Mouse (Mus musculus) hindbrain, embryonic 10.5 days (tissue): Measurements from ENCODE around the gene Kcnk2. TPM values are rescaled to one million over a fixed set of nuclear protein-coding genes. Genes with fewer than 3 reads are reported as not detected.

Source experiments
- DNase-seq: peaks from one replicate; pipeline ENCODE4 v3.0.0-alpha.2; 2017; ENCODE audit warnings: low spot score
- H3K27ac ChIP-seq: fragments of 300-500 bp; sonication (generic); 2 replicates; pipeline ENCODE4 v1.5.1; 2016; ENCODE audit warnings: mild to moderate bottlenecking, moderate library complexity
- H3K27me3 ChIP-seq: fragments of 300-500 bp; sonication (generic); 2 replicates; pipeline ENCODE4 v1.6.1; 2016; ENCODE audit warnings: mild to moderate bottlenecking; ENCODE audit not compliant: poor library complexity, insufficient read depth, severe bottlenecking
- H3K36me3 ChIP-seq: fragments of 300-500 bp; sonication (generic); 2 replicates; pipeline ENCODE4 v1.6.1; 2016; ENCODE audit warnings: mild to moderate bottlenecking, moderate library complexity
- H3K4me1 ChIP-seq: fragments of 300-500 bp; sonication (generic); replicated peaks from 2 replicates; pipeline ENCODE4 v1.6.1; 2016; ENCODE audit warnings: mild to moderate bottlenecking
- H3K4me3 ChIP-seq: fragments of 300-500 bp; sonication (generic); 2 replicates; pipeline ENCODE4 v1.5.1; 2016; ENCODE audit warnings: mild to moderate bottlenecking, moderate library complexity
- H3K9me3 ChIP-seq: fragments of 300-500 bp; sonication (generic); 2 replicates; pipeline ENCODE4 v1.6.1; 2016; ENCODE audit warnings: mild to moderate bottlenecking, moderate library complexity
- WGBS: fragments of 180-500 bp; shearing (Covaris S2); methylation state at CpG from one replicate; pipeline ENCODE4 v1.1.7; 2016; 5-methylcytosine and 5-hydroxymethylcytosine counted together
- polyA plus RNA-seq: library from polyadenylated mRNA; unstranded; fragments of >200 nt; fragmentation: Nextera tagmentation; extraction: Ambion mirVana; gene quantifications from 2 replicates; pipeline ENCODE4 v1.2.1, GENCODE M21; 2016

Kcnk2 gene
- polyA plus RNA-seq, 1 experiment from 2014 or later: 3.2 TPM

DNA sequence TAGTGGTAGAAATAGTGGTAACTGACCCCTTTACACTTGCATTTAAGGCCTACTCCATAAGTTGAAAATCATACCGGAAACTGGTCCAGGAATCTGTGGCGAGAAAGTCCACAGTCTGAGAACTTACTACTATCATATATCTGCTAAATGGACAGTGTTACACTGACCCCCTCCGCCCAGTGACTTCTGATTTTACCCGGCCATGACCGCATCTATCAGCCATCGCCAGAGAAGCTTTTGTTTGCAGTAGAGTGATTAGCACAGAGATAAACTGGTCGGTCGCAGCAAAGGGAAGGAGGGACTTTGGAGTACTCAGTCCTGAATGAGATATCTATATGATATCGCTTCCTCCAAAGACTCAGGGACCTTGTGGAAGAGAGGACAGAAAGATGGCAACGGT is 15.2 kb downstream of the Kcnk2 start:
- no peak for DNase-seq
- 90% methylated on average over 10 of the region's 10 CpGs for WGBS

GRCm38 (mm10) chr1:189386141-189386540 is 15.9 kb downstream of the Kcnk2 start:
- H3K4me1 ChIP-seq: no peaks in the 10 kb centered on the region
- DNase-seq: no peak
- WGBS: 93% methylated on average over 2 of the region's 2 CpGs

More for the DNA sequence above, 15.2 kb downstream of the Kcnk2 start:
- H3K4me3 ChIP-seq: no peak overlapping the region
- no peaks in the 10 kb centered on the region for H3K36me3 ChIP-seq
- H3K9me3 ChIP-seq: no peaks in the 10 kb centered on the region
- no peaks in the 10 kb centered on the region for H3K27me3 ChIP-seq
- H3K4me1 ChIP-seq: no peaks in the 10 kb centered on the region
- no peak overlapping the region for H3K27ac ChIP-seq

DNA sequence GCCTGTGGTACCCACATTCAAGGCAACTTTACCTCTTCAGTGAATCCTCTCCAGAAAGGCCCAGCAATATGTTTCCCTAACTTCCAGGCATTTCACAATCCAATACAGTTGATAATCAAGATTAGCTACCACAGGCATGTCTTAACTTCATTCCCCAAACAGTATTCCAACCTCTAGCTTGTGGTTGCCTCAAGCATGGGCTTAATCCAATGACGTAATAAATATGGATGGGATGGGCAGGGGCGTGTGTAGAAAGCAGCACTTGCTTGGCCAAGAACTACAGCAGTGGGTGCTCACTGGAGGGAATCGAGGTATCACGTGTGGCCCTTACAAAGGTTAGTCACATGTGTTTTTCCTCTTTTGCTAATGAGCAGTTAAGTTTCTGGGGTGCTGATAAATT is 34.4 kb downstream of the Kcnk2 start:
- Histone ChIP-seq H3K27ac (no peak overlapping the region), H3K4me3 (no peak overlapping the region), H3K9me3 (no peaks in the 10 kb centered on the region), H3K27me3 (peaks cover 3% of the 10 kb centered on the region; the same call in 1 of the 2 replicates), H3K4me1 (peaks cover 3% of the 10 kb centered on the region; the same call in 1 of the 2 replicates), H3K36me3 (no peaks in the 10 kb centered on the region)
- 89% methylated on average over 4 of the region's 4 CpGs for WGBS
- no peak for DNase-seq

More at GRCm38 (mm10) chr1:189386141-189386540, 15.9 kb downstream of the Kcnk2 start:
- H3K4me3 ChIP-seq: no peak overlapping the region
- H3K27ac ChIP-seq: no peak overlapping the region
- H3K9me3 ChIP-seq: no peaks in the 10 kb centered on the region
- no peaks in the 10 kb centered on the region for H3K36me3 ChIP-seq
- H3K27me3 ChIP-seq: no peaks in the 10 kb centered on the region

DNA sequence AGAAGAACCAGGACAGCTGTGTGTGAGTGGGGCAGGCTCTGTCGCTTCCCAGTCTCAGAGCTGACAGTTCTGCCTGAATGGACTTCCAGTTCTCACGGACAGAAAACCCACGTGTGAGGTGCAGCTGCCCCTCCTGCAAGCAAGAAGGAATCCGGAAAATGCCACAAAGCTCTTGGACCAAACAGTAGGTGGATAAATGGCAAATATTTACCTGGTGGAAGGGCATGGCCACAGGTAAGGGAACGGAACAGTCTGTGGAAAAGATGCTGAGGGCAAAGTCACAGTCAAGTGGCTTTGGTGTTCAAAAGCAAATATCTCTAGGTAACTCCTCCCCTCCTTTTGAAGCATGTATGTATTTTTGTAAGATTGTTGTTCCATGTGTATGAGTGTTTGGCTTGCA is 37.9 kb downstream of the Kcnk2 start:
- Histone ChIP-seq H3K9me3 (no peaks in the 10 kb centered on the region), H3K4me3 (no peak overlapping the region), H3K27me3 (peaks cover 3% of the 10 kb centered on the region; the same call in 1 of the 2 replicates), H3K4me1 (no peaks in the 10 kb centered on the region; the same call in 1 of the 2 replicates), H3K27ac (no peak overlapping the region), H3K36me3 (no peaks in the 10 kb centered on the region)
- 70% methylated on average over 5 of the region's 5 CpGs for WGBS
- DNase-seq: no peak

GRCm38 (mm10) chr1:189362579-189362978 is 39.5 kb downstream of the Kcnk2 start:
- no peaks in the 10 kb centered on the region; the same call in 1 of the 2 replicates for H3K4me1 ChIP-seq
- H3K27me3 ChIP-seq: peaks cover 3% of the 10 kb centered on the region; the same call in 1 of the 2 replicates
- H3K36me3 ChIP-seq: no peaks in the 10 kb centered on the region
- DNase-seq: no peak
- H3K27ac ChIP-seq: no peak overlapping the region
- no peaks in the 10 kb centered on the region for H3K9me3 ChIP-seq
- 86% methylated on average over 6 of the region's 6 CpGs for WGBS
- H3K4me3 ChIP-seq: no peak overlapping the region

DNA sequence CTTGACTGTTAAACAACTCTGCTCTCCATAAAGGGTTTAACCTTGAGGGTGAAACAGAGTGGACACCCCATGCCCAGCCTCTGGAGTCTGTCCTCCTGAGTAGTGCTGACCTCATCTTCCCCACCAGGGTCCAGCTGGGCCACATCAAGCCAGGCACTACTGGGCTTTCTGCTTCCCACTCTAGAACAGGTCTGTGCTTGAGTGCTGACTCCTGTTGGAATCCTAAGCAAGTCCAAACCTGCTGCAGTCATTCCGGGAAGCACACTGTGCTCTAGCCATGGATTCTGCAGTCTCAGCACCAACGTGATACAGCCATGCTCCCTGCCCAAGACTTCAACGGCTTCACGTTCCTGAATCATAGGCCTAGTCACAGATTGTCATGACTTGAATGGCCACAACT is 42.4 kb downstream of the Kcnk2 start:
- no peak overlapping the region for H3K27ac ChIP-seq
- no peaks in the 10 kb centered on the region for H3K36me3 ChIP-seq
- H3K9me3 ChIP-seq: no peaks in the 10 kb centered on the region
- no peak overlapping the region for H3K4me3 ChIP-seq
- H3K27me3 ChIP-seq: peaks cover 3% of the 10 kb centered on the region; the same call in 1 of the 2 replicates
- WGBS: 84% methylated on average over 4 of the region's 4 CpGs
- H3K4me1 ChIP-seq: no peaks in the 10 kb centered on the region
- no peak for DNase-seq

GRCm38 (mm10) chr1:189353887-189354286 is 48.2 kb downstream of the Kcnk2 start:
- H3K9me3 ChIP-seq: no peaks in the 10 kb centered on the region
- H3K27me3 ChIP-seq: no peaks in the 10 kb centered on the region
- H3K4me3 ChIP-seq: no peak overlapping the region
- H3K27ac ChIP-seq: no peak overlapping the region
- no peak for DNase-seq
- WGBS: 91% methylated on average over 1 of the region's 1 CpGs
- H3K36me3 ChIP-seq: no peaks in the 10 kb centered on the region
- H3K4me1 ChIP-seq: no peaks in the 10 kb centered on the region

DNA sequence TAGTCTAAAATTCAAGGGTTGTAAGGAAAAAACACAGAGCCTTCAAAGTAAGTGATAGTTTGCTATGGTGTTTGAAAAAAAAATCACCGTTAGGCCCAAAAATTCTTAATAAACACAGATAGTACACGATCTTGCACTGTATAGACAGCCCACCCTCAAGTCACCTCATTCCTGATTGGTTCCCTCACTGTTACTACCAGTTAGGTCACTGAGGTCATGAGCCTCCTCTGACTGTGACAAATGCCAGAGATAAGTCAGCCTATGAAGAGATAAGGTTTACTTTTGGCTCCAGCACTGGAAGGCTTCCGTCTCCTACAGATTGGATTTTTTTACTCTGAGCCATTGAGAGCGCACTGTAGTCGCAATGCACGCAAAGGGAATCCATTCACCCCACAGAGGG is 50.3 kb downstream of the Kcnk2 start:
- WGBS: 92% methylated on average over 6 of the region's 6 CpGs
- no peak for DNase-seq

GRCm38 (mm10) chr1:189349205-189349604 is 52.9 kb downstream of the Kcnk2 start:
- no peak overlapping the region for H3K27ac ChIP-seq
- H3K9me3 ChIP-seq: no peaks in the 10 kb centered on the region
- H3K36me3 ChIP-seq: no peaks in the 10 kb centered on the region
- H3K4me3 ChIP-seq: no peak overlapping the region
- WGBS: 89% methylated on average over 5 of the region's 5 CpGs
- peaks cover 19% of the 10 kb centered on the region for H3K27me3 ChIP-seq
- no peaks in the 10 kb centered on the region for H3K4me1 ChIP-seq
- DNase-seq: no peak

More for the DNA sequence above, 50.3 kb downstream of the Kcnk2 start:
- no peaks in the 10 kb centered on the region for H3K4me1 ChIP-seq
- no peaks in the 10 kb centered on the region for H3K27me3 ChIP-seq
- H3K36me3 ChIP-seq: no peaks in the 10 kb centered on the region
- no peak overlapping the region for H3K4me3 ChIP-seq
- no peaks in the 10 kb centered on the region for H3K9me3 ChIP-seq
- no peak overlapping the region for H3K27ac ChIP-seq

GRCm38 (mm10) chr1:189345166-189345565 is 56.9 kb downstream of the Kcnk2 start:
- H3K9me3 ChIP-seq: no peaks in the 10 kb centered on the region
- H3K27ac ChIP-seq: no peak overlapping the region
- H3K4me3 ChIP-seq: no peak overlapping the region
- peaks cover 15% of the 10 kb centered on the region for H3K4me1 ChIP-seq
- DNase-seq: no peak
- peaks cover 52% of the 10 kb centered on the region for H3K27me3 ChIP-seq
- no peaks in the 10 kb centered on the region for H3K36me3 ChIP-seq
- WGBS: 82% methylated on average over 5 of the region's 5 CpGs

DNA sequence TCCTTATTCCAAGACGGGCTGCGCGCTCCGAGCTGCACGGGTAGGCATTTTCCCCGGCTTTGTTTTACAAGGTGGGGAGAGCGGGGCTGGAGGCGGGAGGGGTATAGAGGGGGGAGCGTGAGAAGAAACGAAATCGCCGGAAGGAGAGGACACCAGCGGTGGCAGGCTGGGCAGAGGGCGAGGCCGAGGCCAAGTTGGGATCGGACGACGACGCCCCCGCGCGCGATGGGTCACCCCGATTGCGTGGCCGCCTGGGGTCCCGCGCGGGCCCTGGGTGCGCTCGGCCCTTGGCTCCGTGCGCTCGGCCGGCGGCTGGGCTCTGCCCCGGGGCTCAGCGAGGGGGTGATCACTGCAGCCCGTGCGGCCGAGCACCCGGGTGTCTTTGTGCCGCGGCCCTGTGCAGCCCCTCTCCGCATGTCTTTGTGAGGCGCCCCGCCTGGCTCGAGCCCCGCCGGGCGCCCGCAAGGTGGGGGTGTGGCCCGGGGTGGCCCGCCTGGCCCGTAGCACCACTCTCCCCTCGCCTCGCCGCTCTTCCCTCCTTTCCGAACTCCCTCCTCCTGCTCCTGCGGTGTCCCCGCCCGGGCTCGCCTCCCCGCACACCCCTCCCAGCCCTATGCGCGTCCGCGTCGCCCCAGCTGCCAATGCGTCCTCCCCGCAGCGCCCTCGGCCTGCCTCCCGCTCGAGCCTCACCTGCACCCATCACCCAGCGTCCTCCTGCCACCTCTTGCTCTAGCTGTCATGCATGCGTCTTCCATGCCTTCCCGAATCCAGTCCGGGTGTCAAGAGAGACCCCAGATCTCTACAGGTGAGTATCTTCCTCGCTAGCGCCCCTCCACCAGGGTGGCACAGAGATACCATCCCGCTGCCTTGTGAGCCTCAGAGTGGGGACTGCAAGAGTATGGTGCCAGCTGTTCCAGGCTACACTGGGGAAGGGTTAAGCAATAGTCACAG is 58.5 kb downstream of the Kcnk2 start:
- Histone ChIP-seq H3K36me3 (no peaks in the 10 kb centered on the region), H3K27me3 (peaks cover 52% of the 10 kb centered on the region)
- whole genome bisulfite sequencing: under 1% methylated on average over 82 of the region's 82 CpGs

GRCm38 (mm10) chr1:189342416-189343104 is 59.5 kb downstream of the Kcnk2 start:
- H3K4me3 ChIP-seq: peak overlapping the region; percentile 71
- peaks cover 15% of the 10 kb centered on the region for H3K4me1 ChIP-seq
- peak overlapping the region; percentile 90 for H3K27ac ChIP-seq
- H3K36me3 ChIP-seq: no peaks in the 10 kb centered on the region
- WGBS: 6% methylated on average over 30 of the region's 30 CpGs
- H3K27me3 ChIP-seq: peaks cover 52% of the 10 kb centered on the region
- H3K9me3 ChIP-seq: no peaks in the 10 kb centered on the region
- DNase-seq: peak; percentile 47

More for the DNA sequence above, 58.5 kb downstream of the Kcnk2 start:
- peak overlapping the region; percentile 90 for H3K27ac ChIP-seq
- peak overlapping the region; percentile 71 for H3K4me3 ChIP-seq
- peaks cover 15% of the 10 kb centered on the region for H3K4me1 ChIP-seq
- DNase-seq: peak; percentile 52
- no peaks in the 10 kb centered on the region for H3K9me3 ChIP-seq
